Mouse (Mus musculus) ES-E14 (cell line): ENCODE data around the gene Creb3l4. TPM values are rescaled to one million over a fixed set of nuclear protein-coding genes. Genes with fewer than 3 reads are reported as not detected.
"Not testable (repeated sequence)": the region's sequence is repeated elsewhere in the genome, so short reads cannot be mapped to it uniquely, and the experiment has no call there.

Experiments
- DNase-seq: peaks from one replicate; pipeline ENCODE4 v3.0.0-alpha.2; 2013; ENCODE audit warnings: low read depth, low spot score
- H3K27ac ChIP-seq: 2 replicates; pipeline ENCODE4 v1.5.1; 2012; ENCODE audit warnings: low read depth, mild to moderate bottlenecking, low read length, moderate library complexity, mixed read lengths; ENCODE audit not compliant: poor library complexity, insufficient read depth, severe bottlenecking
- H3K36me3 ChIP-seq: 2 replicates; pipeline ENCODE4 v1.6.1; 2012; ENCODE audit warnings: mild to moderate bottlenecking, low read length, moderate library complexity, mixed read lengths; ENCODE audit not compliant: control insufficient read depth, poor library complexity, insufficient read depth, severe bottlenecking
- H3K4me1 ChIP-seq, 2 experiments: fragments of 150-350 bp in 1 of 2; sonication (generic) in 1 of 2; 2 replicates each; pipeline ENCODE4 v1.6.1; 2012; ENCODE audit warnings: low read length in 2 of 2, mild to moderate bottlenecking in 1 of 2, mixed read lengths in 1 of 2; ENCODE audit not compliant: control insufficient read depth in 2 of 2, insufficient read depth in 2 of 2, poor library complexity in 1 of 2
- H3K4me3 ChIP-seq, 2 experiments: fragments of 150-350 bp in 1 of 2; sonication (generic) in 1 of 2; 2 replicates each; pipeline ENCODE4 v1.5.1; 2012; ENCODE audit warnings: low read length in 2 of 2, low read depth in 1 of 2, mild to moderate bottlenecking in 1 of 2, mixed read lengths in 1 of 2; ENCODE audit not compliant: insufficient read depth in 1 of 2, poor library complexity in 1 of 2, severe bottlenecking in 1 of 2
- H3K9ac ChIP-seq: 2 replicates; pipeline ENCODE4 v1.6.1; 2012; ENCODE audit warnings: low read depth, mild to moderate bottlenecking, low read length, mixed read lengths; ENCODE audit not compliant: poor library complexity, insufficient read depth, severe bottlenecking
- H3K9me3 ChIP-seq: fragments of 150-350 bp; sonication (generic); 2 replicates; pipeline ENCODE4 v1.6.1; 2012; ENCODE audit warnings: low read depth, mild to moderate bottlenecking, low read length; ENCODE audit not compliant: control insufficient read depth, insufficient read depth
- CHD2 ChIP-seq: IDR thresholded peaks from 2 replicates; pipeline ENCODE4 v1.6.1; 2014; ENCODE audit warnings: mild to moderate bottlenecking, low read depth, low read length, inconsistent platforms
- HCFC1 ChIP-seq: IDR thresholded peaks from 2 replicates; pipeline ENCODE4 v1.6.1; 2012; ENCODE audit warnings: low read length, inconsistent platforms, borderline replicate concordance; ENCODE audit not compliant: insufficient read depth
- MAFK ChIP-seq: IDR thresholded peaks from 2 replicates; pipeline ENCODE4 v1.6.1; 2014; ENCODE audit warnings: mild to moderate bottlenecking, low read depth, low read length, inconsistent platforms; ENCODE audit not compliant: insufficient read depth
- ZC3H11A ChIP-seq: IDR thresholded peaks from 2 replicates; pipeline ENCODE4 v1.6.1; 2012; ENCODE audit warnings: low read depth, mild to moderate bottlenecking, inconsistent platforms, low read length, borderline replicate concordance
- ZNF384 ChIP-seq: IDR thresholded peaks from 2 replicates; pipeline ENCODE4 v1.6.1; 2012; ENCODE audit warnings: low read depth, low read length, inconsistent platforms
- in situ Hi-C, 2 experiments: fragments of 600-800 bp; cut with MboI; formaldehyde crosslinking; loops; one replicate each; pipeline ENCODE4 v1.15.1; 2025; ENCODE audit warnings: low sequenced_read_pairs in 2 of 2, inconsistent platforms in 1 of 2; ENCODE audit not compliant: unreplicated experiment in 2 of 2
- total RNA-seq: library from RNA; depleted of rRNA; stranded (reverse); fragments of 300-350 nt; gene quantifications from 2 replicates; pipeline ENCODE4 v1.2.3, GENCODE M21; 2012

Creb3l4 gene
- total RNA-seq, 1 experiment: 2.3 TPM

DNA sequence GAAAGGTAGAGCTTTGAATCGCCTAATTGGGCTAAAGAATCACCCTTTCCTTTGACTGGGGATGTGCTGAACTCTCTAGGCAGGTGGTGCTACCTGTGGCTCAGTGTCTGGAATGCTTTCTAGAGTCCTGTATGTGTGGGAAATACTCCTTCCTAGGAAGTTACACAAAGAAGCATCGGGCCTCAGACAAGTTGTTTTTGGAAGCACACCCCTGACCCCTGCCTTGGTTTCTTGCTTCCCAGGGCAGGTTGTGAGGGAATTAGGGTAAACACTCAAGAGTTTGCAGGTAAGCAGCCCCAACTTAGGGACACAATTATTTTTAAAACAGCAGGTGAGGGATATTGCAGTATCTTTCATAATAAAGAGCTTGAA is 11.9 kb upstream of the Creb3l4 start:
- no peak overlapping the region for H3K27ac ChIP-seq
- peaks cover 27% of the 10 kb centered on the region for H3K36me3 ChIP-seq
- in situ Hi-C loops: no loop called here
- peak overlapping the region; percentile 91 for H3K9ac ChIP-seq
- TF ChIP-seq CHD2 (no peak), ZC3H11A (no peak), ZNF384 (no peak), MAFK (no peak), HCFC1 (no peak)
- peak overlapping the region; percentile 96 to 97 for H3K4me3 ChIP-seq
- H3K4me1 ChIP-seq: peaks cover 3 to 4% of the 10 kb centered on the region in 2 experiments; a peak in 2 of 4 replicates
- no peaks in the 10 kb centered on the region for H3K9me3 ChIP-seq
- DNase-seq: no peak

DNA sequence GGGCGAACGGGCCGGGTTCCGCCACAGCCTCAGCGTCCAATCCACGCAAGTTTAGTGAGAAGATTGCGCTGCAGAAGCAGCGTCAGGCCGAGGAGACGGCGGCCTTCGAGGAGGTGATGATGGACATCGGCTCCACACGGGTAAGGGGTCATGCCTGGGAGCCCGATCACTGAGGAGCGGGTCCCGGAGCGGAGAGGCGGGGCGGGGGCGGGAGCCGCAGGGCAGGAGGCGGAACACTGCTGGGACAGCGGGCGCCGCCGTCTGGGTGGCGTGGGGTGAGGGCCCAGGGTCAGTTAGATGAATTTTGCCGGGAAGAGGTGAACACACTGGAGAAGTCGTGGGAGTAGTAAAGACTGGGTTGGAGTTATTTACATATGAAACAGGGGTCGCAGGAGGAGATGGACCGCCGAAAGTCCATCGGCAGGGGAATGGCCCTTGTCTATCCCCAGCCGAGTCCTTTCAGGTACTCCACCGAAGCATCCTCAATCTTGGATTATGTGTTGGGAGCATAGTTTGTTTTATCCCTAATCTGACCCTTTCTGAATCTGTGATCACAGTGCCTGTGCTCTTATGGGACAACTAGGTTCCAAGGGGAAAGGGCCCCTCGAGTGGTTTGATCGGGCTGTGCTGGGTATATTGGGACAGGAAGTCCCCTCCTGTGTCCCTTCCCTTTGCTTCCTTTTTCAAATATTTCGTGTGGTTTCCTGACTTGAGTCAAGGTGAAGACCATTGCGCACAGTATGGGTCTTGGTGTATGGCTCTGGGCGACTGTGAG is 11.3 kb upstream of the Creb3l4 start:
- peaks cover 23% of the 10 kb centered on the region for H3K36me3 ChIP-seq
- in situ Hi-C loops: no loop called here

DNA sequence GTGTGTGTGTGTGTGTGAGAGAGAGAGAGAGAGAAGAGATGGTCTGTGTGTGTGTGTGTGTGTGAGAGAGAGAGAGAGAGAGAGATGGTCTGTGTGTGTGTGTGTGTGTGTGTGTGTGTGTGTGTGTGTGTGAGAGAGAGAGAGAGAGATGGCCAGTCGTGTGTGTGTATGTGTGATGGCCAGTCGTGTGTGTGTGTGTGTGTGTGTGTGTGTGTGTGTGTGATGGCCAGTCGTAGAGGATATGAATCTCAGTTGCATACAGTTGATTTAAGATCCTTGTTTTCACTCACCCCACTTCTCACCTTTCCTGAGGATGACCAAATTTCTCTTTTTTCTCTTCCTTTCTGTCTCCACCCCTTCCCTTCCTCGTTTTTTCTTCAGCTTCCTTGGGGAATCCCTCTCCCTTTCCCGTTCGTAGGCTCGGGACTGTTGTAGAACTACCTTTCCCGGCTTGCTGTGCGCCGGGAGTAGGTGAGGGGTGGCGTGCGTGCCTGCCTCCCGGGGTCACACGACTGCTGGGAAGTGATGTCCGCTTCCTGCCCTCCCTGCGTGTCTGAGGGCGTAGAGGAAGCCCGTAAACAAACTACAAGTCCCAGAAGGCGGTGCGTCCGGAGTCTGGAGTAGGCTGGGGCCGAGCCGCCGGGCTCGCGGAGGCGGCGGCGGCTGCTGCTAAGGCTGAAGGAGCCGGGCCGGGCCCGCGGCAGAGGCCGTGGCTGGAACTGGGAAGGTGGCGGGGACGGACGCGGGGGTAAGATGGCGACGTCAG is 10.5 kb upstream of the Creb3l4 start, which contains the start of gene Crtc2:
Gene Crtc2, plus strand, starts transcription at position 511 of the 766 bp plus-strand sequence.
- H3K4me1 ChIP-seq: peaks cover 3 to 4% of the 10 kb centered on the region in 2 experiments; a peak in 3 of 4 replicates
- H3K9ac ChIP-seq: peak within 1 kb of the TSS; percentile 91
- in situ Hi-C loops: no loop called here
- peak; percentile 93 for DNase-seq
- H3K4me3 ChIP-seq: peak within 1 kb of the TSS; percentile 96 to 97
- peak within 1 kb of the TSS; percentile 62; the same call in 1 of the 2 replicates for H3K27ac ChIP-seq
- peaks cover 15% of the 10 kb centered on the region for H3K36me3 ChIP-seq
- TF ChIP-seq HCFC1 (peak; percentile 98), MAFK (no peak)
- no peaks in the 10 kb centered on the region for H3K9me3 ChIP-seq

More for the DNA sequence above, 11.3 kb upstream of the Creb3l4 start:
- TF ChIP-seq ZC3H11A: no peak
- TF ChIP-seq HCFC1: no peak
- no peak for TF ChIP-seq CHD2
- TF ChIP-seq MAFK: no peak
- TF ChIP-seq ZNF384: no peak
- Histone ChIP-seq H3K4me1 (peaks cover 3 to 4% of the 10 kb centered on the region in 2 experiments; a peak in 3 of 4 replicates), H3K9ac (peak overlapping the region; percentile 91), H3K9me3 (no peaks in the 10 kb centered on the region), H3K27ac (peak overlapping the region; percentile 62; the same call in 1 of the 2 replicates), H3K4me3 (peak overlapping the region; percentile 96 to 97)
- DNase-seq: no peak

DNA sequence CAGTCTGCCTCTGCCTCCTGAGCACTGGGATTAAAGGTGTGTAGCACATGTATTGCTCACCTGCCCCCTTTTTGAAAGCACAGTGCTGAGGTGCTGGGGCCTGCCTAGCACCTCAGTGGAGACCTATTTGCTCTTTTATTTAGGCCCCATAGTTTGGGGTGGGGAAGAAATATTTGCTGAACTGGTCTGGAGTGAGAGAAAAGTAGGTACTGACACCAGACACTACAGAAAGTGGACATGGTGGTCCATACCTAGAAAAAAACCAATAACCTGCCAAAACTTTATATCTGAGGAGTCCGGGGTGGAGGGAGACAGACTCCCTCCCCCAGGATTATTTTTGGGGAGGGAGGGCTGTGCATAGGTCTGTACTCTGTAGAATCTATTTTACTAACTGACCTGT is 9.9 kb upstream of the Creb3l4 start:
- H3K36me3 ChIP-seq: peaks cover 15% of the 10 kb centered on the region
- H3K9ac ChIP-seq, H3K4me1 ChIP-seq, H3K27ac ChIP-seq, H3K4me3 ChIP-seq, in situ Hi-C loops, DNase-seq, H3K9me3 ChIP-seq: not testable (repeated sequence)

DNA sequence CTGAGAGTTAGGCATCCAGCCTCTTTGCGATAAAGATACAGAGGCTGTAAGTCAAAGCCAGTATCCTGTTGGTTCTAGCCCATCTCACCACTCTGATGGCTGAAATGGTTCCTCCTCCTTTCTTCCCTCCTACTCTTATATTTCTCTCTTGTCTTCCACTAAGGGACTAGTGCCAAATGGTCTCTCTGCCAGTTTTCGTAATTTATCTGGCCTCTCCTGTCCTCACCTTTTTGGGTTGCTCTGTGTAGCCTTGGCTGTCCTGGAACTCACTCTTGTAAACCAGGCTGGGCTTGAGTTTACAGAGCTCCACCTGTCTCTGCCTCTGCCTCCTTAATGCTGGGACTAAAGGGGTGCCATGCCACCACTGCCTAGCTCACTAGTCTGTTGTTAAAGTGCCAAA is 9.3 kb upstream of the Creb3l4 start:
- H3K9me3 ChIP-seq, H3K27ac ChIP-seq, in situ Hi-C loops, DNase-seq, H3K4me1 ChIP-seq, H3K4me3 ChIP-seq, H3K9ac ChIP-seq: not testable (repeated sequence)
- H3K36me3 ChIP-seq: peaks cover 15% of the 10 kb centered on the region

DNA sequence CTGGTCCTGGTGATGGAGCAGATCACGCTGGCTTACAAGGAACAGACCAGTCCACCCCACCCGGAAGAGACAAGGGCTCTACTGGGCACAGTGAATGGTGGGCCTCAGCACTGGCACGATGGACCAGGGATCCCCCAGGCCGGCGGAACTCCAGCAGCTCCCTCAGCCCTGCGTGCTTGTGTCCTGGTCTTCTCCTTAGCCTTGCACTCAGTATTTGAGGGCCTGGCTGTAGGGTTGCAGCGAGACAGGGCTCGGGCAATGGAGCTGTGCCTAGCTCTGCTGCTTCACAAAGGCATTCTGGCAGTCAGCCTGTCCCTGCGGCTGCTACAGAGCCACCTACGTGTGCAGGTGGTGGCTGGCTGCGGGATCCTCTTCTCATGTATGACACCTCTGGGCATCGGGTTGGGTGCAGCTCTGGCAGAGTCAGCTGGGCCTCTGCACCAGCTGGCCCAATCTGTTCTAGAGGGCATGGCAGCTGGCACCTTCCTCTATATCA is 8.5 kb upstream of the Creb3l4 start:
- H3K9ac ChIP-seq, H3K27ac ChIP-seq, H3K4me3 ChIP-seq, DNase-seq, in situ Hi-C loops, H3K4me1 ChIP-seq, H3K9me3 ChIP-seq: not testable (repeated sequence)
- peaks cover 11% of the 10 kb centered on the region for H3K36me3 ChIP-seq
